Comparison of ENCODE assay signal across 13 mouse cellular contexts in genomic region chr5:117979082-117979481, GRCm38 (mm10). TPM values are rescaled to one million over a fixed set of nuclear protein-coding genes. Genes with fewer than 3 reads are reported as not detected.
DNase-seq lines count a peak whose midpoint lies in the region; ATAC-seq and TF ChIP-seq lines count a peak whose summit lies in the region.
"Had no signal": no experiment of that assay in that cellular context is flagged by ENCODE, and none has a peak within 500 bp of the region (broad histone marks: within the 10 kb centered on the region; RNA-seq: fewer than 3 reads in every experiment).

No protein-coding gene starts in this region.

- no peaks in the 10 kb centered on the region for H3K27me3 ChIP-seq in liver, adult 2 months (ENCODE audit: control insufficient read depth, insufficient read depth, low read length)
- no peaks in the 10 kb centered on the region for H3K27me3 ChIP-seq in forebrain, embryonic 15.5 days
- H3K27me3 ChIP-seq in liver, embryonic 12.5 days (replicated peaks) = peaks cover 13% of the 10 kb centered on the region; the same call in 1 of the 2 replicates
- H3K27me3 ChIP-seq in neural tube, embryonic 14.5 days (ENCODE audit: control insufficient read depth, insufficient read depth, low read length) = no peaks in the 10 kb centered on the region
- H3K27me3 ChIP-seq: heart, embryonic 15.5 days had no signal

- H3K27ac ChIP-seq in liver, adult 2 months (replicated peaks; ENCODE audit: insufficient read depth, low read depth, low read length) = peak overlapping the region; percentile 90
- no peak overlapping the region for H3K27ac ChIP-seq in forebrain, embryonic 15.5 days (replicated peaks)
- 0 out of 2 replicates have a peak overlapping the region, but pooled peaks have one; percentile 31 for H3K27ac ChIP-seq in liver, embryonic 12.5 days
- no peak overlapping the region for H3K27ac ChIP-seq in neural tube, embryonic 14.5 days (ENCODE audit: low read depth, low read length)
- H3K27ac ChIP-seq: heart, embryonic 15.5 days had no signal

- peaks cover 23% of the 10 kb centered on the region; the same call in 1 of the 2 replicates for H3K36me3 ChIP-seq in liver, adult 2 months (ENCODE audit: control insufficient read depth, insufficient read depth, low read length)
- peaks cover 18% of the 10 kb centered on the region for H3K36me3 ChIP-seq in forebrain, embryonic 15.5 days
- peaks cover 50% of the 10 kb centered on the region for H3K36me3 ChIP-seq in liver, embryonic 12.5 days
- peaks cover 26% of the 10 kb centered on the region; the same call in 1 of the 2 replicates for H3K36me3 ChIP-seq in neural tube, embryonic 14.5 days (ENCODE audit: control insufficient read depth, insufficient read depth, low read length)

- H3K9ac ChIP-seq in liver, adult 2 months (ENCODE audit: low read depth, low read length) = peak overlapping the region; percentile 46
- 0 out of 2 replicates have a peak overlapping the region, but pooled peaks have one; percentile 100 for H3K9ac ChIP-seq in forebrain, embryonic 15.5 days (replicated peaks)
- H3K9ac ChIP-seq in liver, embryonic 12.5 days = no peak overlapping the region
- H3K9ac ChIP-seq in neural tube, embryonic 14.5 days (replicated peaks; ENCODE audit: low read depth, low read length) = no peak overlapping the region

- DNase-seq in liver, adult 2 months (ENCODE audit: extremely low read depth, low read depth, low spot score) = peak; percentile 81
- DNase-seq in liver = no peak
- DNase-seq in adrenal gland, postnatal 10 days = no peak
- no peak for DNase-seq in right cerebral cortex, postnatal 25 days
- DNase-seq: cerebellum, adult 9-10 months; gastrocnemius, postnatal 10 days; lung, postnatal 14 days had no signal

- TF ChIP-seq POLR2A in liver, adult 2 months (IDR thresholded peaks at IDR 0.05; ENCODE audit: extremely low read depth, insufficient read depth, low read length) = no peak

- peaks cover 14% of the 10 kb centered on the region for H3K79me2 ChIP-seq in liver, adult 2 months (ENCODE audit: control insufficient read depth, insufficient read depth, low read length)

- peak overlapping the region; percentile 73 for H3K4me2 ChIP-seq in forebrain, embryonic 15.5 days (replicated peaks)
- H3K4me2 ChIP-seq in liver, embryonic 12.5 days = peak overlapping the region; percentile 98; the same call in 1 of the 2 replicates
- peak overlapping the region; percentile 85; the same call in 1 of the 2 replicates for H3K4me2 ChIP-seq in neural tube, embryonic 14.5 days (ENCODE audit: low read depth, low read length)

- no peak for TF ChIP-seq CTCF in liver, adult 2 months (IDR thresholded peaks at IDR 0.05; ENCODE audit: low read depth, low read length)

- peaks cover 41% of the 10 kb centered on the region for H3K4me1 ChIP-seq in liver, adult 2 months (ENCODE audit: control insufficient read depth, insufficient read depth, low read length)
- H3K4me1 ChIP-seq in forebrain, embryonic 15.5 days = peaks cover 35% of the 10 kb centered on the region
- peaks cover 41% of the 10 kb centered on the region for H3K4me1 ChIP-seq in liver, embryonic 12.5 days
- H3K4me1 ChIP-seq in neural tube, embryonic 14.5 days (ENCODE audit: control insufficient read depth, insufficient read depth, low read length) = peaks cover 21% of the 10 kb centered on the region

- WGBS in liver, adult 2 months = 21% methylated on average over 5 of the region's 5 CpGs
- WGBS in forebrain, embryonic 15.5 days = 44% methylated on average over 5 of the region's 5 CpGs
- 70% methylated on average over 5 of the region's 5 CpGs for WGBS in liver, embryonic 12.5 days (ENCODE audit: insufficient replicate concordance)
- 49% methylated on average over 5 of the region's 5 CpGs for WGBS in neural tube, embryonic 14.5 days

- ATAC-seq in forebrain, embryonic 15.5 days (replicated peaks) = no peak
- no peak for ATAC-seq in liver, embryonic 12.5 days
- ATAC-seq in neural tube, embryonic 14.5 days (ENCODE audit: low read depth) = no peak
- ATAC-seq: intestine, embryonic 16.5 days had no signal

- H3K4me3 ChIP-seq in liver, adult 2 months (ENCODE audit: insufficient read depth, low read depth, low read length) = no peak overlapping the region
- H3K4me3 ChIP-seq in forebrain, embryonic 15.5 days = peak overlapping the region; percentile 99
- H3K4me3 ChIP-seq in liver, embryonic 12.5 days = no peak overlapping the region
- no peak overlapping the region for H3K4me3 ChIP-seq in neural tube, embryonic 14.5 days (ENCODE audit: low read depth, low read length)
- H3K4me3 ChIP-seq: myocyte had no signal

- no peaks in the 10 kb centered on the region for H3K9me3 ChIP-seq in forebrain, embryonic 15.5 days
- H3K9me3 ChIP-seq in liver, embryonic 12.5 days (replicated peaks) = no peaks in the 10 kb centered on the region
- no peaks in the 10 kb centered on the region for H3K9me3 ChIP-seq in neural tube, embryonic 14.5 days (ENCODE audit: control insufficient read depth, low read length)
- H3K9me3 ChIP-seq: heart, embryonic 15.5 days had no signal

RNA-seq across cellular contexts. Expression of gene Fbxo21, which starts 2.6 kb away (rescaled TPM):
- 55.8 and 83.0 TPM in 2 replicates for total RNA-seq in liver, adult 2 months (2014; rRNA removed)
- 41.9 and 79.0 TPM in 2 replicates for polyA plus RNA-seq in liver, adult 2 months (2012; rRNA removed)
- polyA plus RNA-seq in forebrain, embryonic 15.5 days (2015; fragmentation: Nextera tagmentation; extraction: Ambion mirVana) = 183 and 193 TPM in 2 replicates
- 28.1 and 28.3 TPM in 2 replicates for polyA plus RNA-seq in liver, embryonic 12.5 days (2016; fragmentation: Nextera tagmentation; extraction: Ambion mirVana)
- 143 and 159 TPM in 2 replicates for polyA plus RNA-seq in neural tube, embryonic 14.5 days (2014; fragmentation: Nextera tagmentation; extraction: Ambion mirVana)
- 100 to 1,000 TPM; 114 to 115 TPM for total RNA-seq in adrenal gland, postnatal 10 days (2021)

RNA-seq across cellular contexts. Expression of gene Tesc, which starts 48.5 kb away (rescaled TPM):
- 0.18 and 0.94 TPM in 2 replicates for total RNA-seq in liver, adult 2 months (2014; rRNA removed)
- 0.35 and 0.41 TPM in 2 replicates for polyA plus RNA-seq in liver, adult 2 months (2012; rRNA removed)
- 9.9 and 10.6 TPM in 2 replicates for polyA plus RNA-seq in forebrain, embryonic 15.5 days (2015; fragmentation: Nextera tagmentation; extraction: Ambion mirVana)
- polyA plus RNA-seq in liver, embryonic 12.5 days (2016; fragmentation: Nextera tagmentation; extraction: Ambion mirVana) = 1.5 and 2.0 TPM in 2 replicates
- polyA plus RNA-seq in neural tube, embryonic 14.5 days (2014; fragmentation: Nextera tagmentation; extraction: Ambion mirVana) = 2.2 and 2.5 TPM in 2 replicates
- 10 to 100 TPM; 54.4 to 61.5 TPM for total RNA-seq in adrenal gland, postnatal 10 days (2021)

Comparison
In these comparisons a context has a peak if more than half of its experiments do, and no peak if none do; other contexts are left out.
1. H3K9ac ChIP-seq: peak in liver, adult 2 months (single experiment) and forebrain, embryonic 15.5 days (single experiment); none in liver, embryonic 12.5 days (single experiment) and neural tube, embryonic 14.5 days (single experiment).
2. H3K27ac ChIP-seq: peak in liver, adult 2 months (single experiment) and liver, embryonic 12.5 days (single experiment); none in forebrain, embryonic 15.5 days (single experiment) and neural tube, embryonic 14.5 days (single experiment).
3. Peak in every context shown above with its lines, with median percentiles within 50 percentile points of each other: H3K4me2 ChIP-seq.